Mouse (Mus musculus) myocyte (in vitro differentiated cells): ENCODE measurements around the gene Med13l.

ENCODE experiments used
- CEBPB ChIP-seq: IDR thresholded peaks from 2 replicates; pipeline ENCODE4 v1.6.1; 2011; ENCODE audit warnings: mild to moderate bottlenecking, moderate library complexity; ENCODE audit not compliant: poor library complexity, insufficient read depth, severe bottlenecking
- POLR2A ChIP-seq: IDR thresholded peaks from one replicate; pipeline ENCODE4 v1.6.1; 2011; ENCODE audit warnings: low read depth, mild to moderate bottlenecking, control low read depth, moderate library complexity; ENCODE audit not compliant: insufficient read length
- POLR2AphosphoS2 ChIP-seq: IDR thresholded peaks from one replicate; pipeline ENCODE4 v1.6.1; 2011; ENCODE audit warnings: low read depth, control low read depth; ENCODE audit not compliant: insufficient read length
- SRF ChIP-seq: IDR thresholded peaks from one replicate; pipeline ENCODE4 v1.6.1; 2011; ENCODE audit warnings: low read depth; ENCODE audit not compliant: control insufficient read depth, insufficient read length

- TF ChIP-seq POLR2A (no peak), POLR2AphosphoS2 (no peak), CEBPB (no peak), SRF (no peak)
Measured at GRCm38 (mm10) chr5:118691025-118691709, 130.7 kb downstream of the Med13l start.
